Mouse (Mus musculus) midbrain, postnatal 0 days (tissue): ENCODE results near the gene Sf3a2. TPM values are rescaled to one million over a fixed set of nuclear protein-coding genes. Genes with fewer than 3 reads are reported as not detected.

Source experiments
- ATAC-seq: fragments of 200-750 bp; cut with Nextera tagmentation; 2 replicates; pipeline ENCODE4 v1.8.0; 2017; ENCODE audit warnings: moderate number of reproducible peaks, mild to moderate bottlenecking, moderate TSS enrichment, moderate library complexity; ENCODE audit not compliant: low FRiP score
- DNase-seq: peaks from one replicate; pipeline ENCODE4 v3.0.0-alpha.2; 2015; ENCODE audit warnings: low spot score
- H3K27ac ChIP-seq: fragments of 300-500 bp; sonication (generic); 2 replicates; pipeline ENCODE4 v1.5.1; 2014; ENCODE audit warnings: low read depth, mild to moderate bottlenecking, low read length, mixed read lengths
- H3K27me3 ChIP-seq: fragments of 300-500 bp; sonication (generic); 2 replicates; pipeline ENCODE4 v1.6.1; 2014; ENCODE audit warnings: low read length, control low read depth, mixed read lengths; ENCODE audit not compliant: insufficient read depth
- H3K36me3 ChIP-seq: fragments of 300-500 bp; sonication (generic); 2 replicates; pipeline ENCODE4 v1.6.1; 2014; ENCODE audit warnings: low read length, control low read depth, mixed read lengths; ENCODE audit not compliant: insufficient read depth
- H3K4me1 ChIP-seq: fragments of 300-500 bp; sonication (generic); 2 replicates; pipeline ENCODE4 v1.6.1; 2014; ENCODE audit warnings: mild to moderate bottlenecking, control low read depth, antibody characterized with exemption, low read length, mixed read lengths; ENCODE audit not compliant: insufficient read depth
- H3K4me2 ChIP-seq: fragments of 300-500 bp; sonication (generic); 2 replicates; pipeline ENCODE4 v1.6.1; 2014; ENCODE audit warnings: low read depth, mild to moderate bottlenecking, low read length, mixed read lengths; ENCODE audit not compliant: poor library complexity, severe bottlenecking
- H3K4me3 ChIP-seq: fragments of 300-500 bp; sonication (generic); 2 replicates; pipeline ENCODE4 v1.5.1; 2014; ENCODE audit warnings: low read depth, mild to moderate bottlenecking, low read length, moderate library complexity
- H3K9ac ChIP-seq: fragments of 300-500 bp; sonication (generic); replicated peaks from 2 replicates; pipeline ENCODE4 v1.6.1; 2014; ENCODE audit warnings: mild to moderate bottlenecking, low read length, moderate library complexity, mixed read lengths; ENCODE audit not compliant: poor library complexity, severe bottlenecking
- H3K9me3 ChIP-seq: fragments of 300-500 bp; sonication (generic); 2 replicates; pipeline ENCODE4 v1.6.1; 2016; ENCODE audit warnings: low read length, control low read depth
- CTCF ChIP-seq: IDR thresholded peaks from 2 replicates; pipeline ENCODE4 v1.5.1; 2016; ENCODE audit warnings: antibody characterized with exemption, mild to moderate bottlenecking
- WGBS: fragments of 180-500 bp; shearing (Covaris S2); extraction: QIAGEN DNeasy Blood & Tissue Kit; methylation state at CpG from one replicate; pipeline ENCODE4 v1.1.7; 2014; 5-methylcytosine and 5-hydroxymethylcytosine counted together
- polyA plus RNA-seq: library from polyadenylated mRNA; unstranded; fragments of >200 nt; fragmentation: Nextera tagmentation; extraction: Ambion mirVana; gene quantifications from 2 replicates; pipeline ENCODE4 v1.2.1, GENCODE M21; 2015
- total RNA-seq: library from RNA; depleted of rRNA; stranded (reverse); fragments of >200 nt; gene quantifications from 2 replicates; pipeline ENCODE4 v1.2.3, GENCODE M21; 2014

The Sf3a2 gene
- total and polyA plus RNA-seq, 2 experiments from 2014 or later = 18.3 to 64.3 TPM

DNA sequence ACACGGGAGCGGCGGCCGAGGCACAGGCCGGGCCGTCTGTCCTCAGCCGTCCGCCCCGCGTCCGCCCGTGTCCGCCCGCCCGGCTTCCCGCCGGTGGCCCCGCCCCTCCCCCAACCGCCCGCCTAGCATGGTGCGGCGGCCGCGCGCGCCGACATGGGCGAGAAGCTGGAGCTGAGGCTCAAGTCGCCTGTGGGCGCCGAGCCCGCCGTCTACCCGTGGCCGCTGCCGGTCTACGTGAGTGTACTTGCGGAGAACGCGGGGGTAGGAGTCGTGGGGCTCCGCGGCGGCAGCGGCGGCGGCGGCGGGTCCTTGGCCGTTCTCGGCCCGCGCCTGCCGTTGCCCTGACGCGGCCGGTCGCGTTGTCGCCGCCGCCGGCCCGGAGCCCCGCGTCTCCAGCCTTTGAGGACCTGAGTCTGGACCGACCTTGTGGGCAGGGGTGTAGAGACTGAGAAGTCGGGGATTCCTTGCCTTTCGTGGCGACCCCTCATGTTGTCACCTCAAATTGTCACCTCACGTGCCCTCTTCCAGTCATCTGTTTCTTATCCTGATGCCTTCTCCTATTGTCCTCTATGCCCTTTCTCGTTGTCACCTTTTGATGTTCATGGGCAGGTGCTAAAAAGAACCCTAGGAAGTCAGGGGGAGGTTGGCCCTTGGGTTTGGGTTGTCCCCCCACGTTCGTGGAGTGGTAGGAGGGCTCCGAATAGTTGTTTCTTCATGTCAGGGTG is 42.5 kb upstream of the Sf3a2 start:
- no peak for TF ChIP-seq CTCF
- DNase-seq (peak; percentile 26), ATAC-seq (no peak)
- H3K27me3 ChIP-seq = no peaks in the 10 kb centered on the region
- WGBS = under 1% methylated on average over 62 of the region's 75 CpGs
- peak overlapping the region; percentile 86 for H3K27ac ChIP-seq
- H3K4me1 ChIP-seq = peaks cover 22% of the 10 kb centered on the region
- peak overlapping the region; percentile 92 for H3K9ac ChIP-seq
- peak overlapping the region; percentile 97 for H3K4me3 ChIP-seq
- no peaks in the 10 kb centered on the region for H3K36me3 ChIP-seq
- H3K9me3 ChIP-seq = no peaks in the 10 kb centered on the region
- peak overlapping the region; percentile 94 for H3K4me2 ChIP-seq

DNA sequence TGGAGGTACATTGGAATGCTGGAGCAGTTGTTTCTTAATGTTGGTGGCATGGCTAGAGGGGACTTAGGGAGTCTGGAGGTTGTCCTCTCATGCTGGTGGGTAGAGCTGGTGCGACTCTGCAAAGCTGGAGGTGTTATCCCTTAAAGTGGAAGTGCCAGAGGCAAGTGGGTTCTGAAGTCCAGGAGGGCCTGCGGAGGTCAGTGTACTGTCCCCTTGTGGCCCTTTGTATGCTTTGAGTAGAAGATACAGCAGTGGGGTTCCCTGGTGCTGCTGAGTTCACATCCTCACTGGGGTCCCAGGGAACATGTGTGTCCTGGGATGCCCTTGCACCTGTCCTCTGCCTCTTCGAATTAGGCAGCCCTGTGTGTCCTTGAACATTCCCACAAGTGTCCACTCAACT is 41.9 kb upstream of the Sf3a2 start:
- Histone ChIP-seq H3K4me3 (peak overlapping the region; percentile 97), H3K9me3 (no peaks in the 10 kb centered on the region), H3K36me3 (no peaks in the 10 kb centered on the region), H3K9ac (peak overlapping the region; percentile 92), H3K27me3 (no peaks in the 10 kb centered on the region), H3K4me2 (peak overlapping the region; percentile 94), H3K4me1 (peaks cover 22% of the 10 kb centered on the region), H3K27ac (0 out of 2 replicates have a peak overlapping the region, but pooled peaks have one; percentile 86)
- DNase-seq = no peak
- ATAC-seq = no peak
- WGBS = 25% methylated on average over 3 of the region's 3 CpGs
- TF ChIP-seq CTCF = no peak

DNA sequence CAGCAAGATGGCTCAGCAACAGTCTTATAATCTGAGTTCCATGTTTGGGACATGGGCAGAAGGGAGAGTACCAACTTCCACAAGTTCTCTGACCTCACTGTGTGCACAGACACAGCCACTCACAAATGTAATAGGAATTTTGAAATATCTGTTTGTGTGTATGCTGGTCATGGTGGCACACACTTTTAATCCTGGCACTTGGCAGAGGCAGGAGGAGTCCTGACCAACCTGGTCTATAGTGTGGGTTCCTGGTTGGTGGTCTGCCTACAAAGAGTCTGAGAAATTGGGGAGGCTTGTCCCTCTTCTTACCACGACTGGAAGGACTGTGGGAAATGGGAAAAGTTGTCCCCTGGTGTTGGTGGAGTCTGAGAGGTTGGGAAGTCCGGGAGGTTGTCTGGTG is 41.5 kb upstream of the Sf3a2 start:
- peak overlapping the region; percentile 92; the same call in 1 of the 2 replicates for H3K9ac ChIP-seq
- H3K4me2 ChIP-seq = peak overlapping the region; percentile 94
- DNase-seq = no peak
- TF ChIP-seq CTCF = no peak
- H3K27ac ChIP-seq = no peak overlapping the region
- no peaks in the 10 kb centered on the region for H3K27me3 ChIP-seq
- H3K4me3 ChIP-seq = peak overlapping the region; percentile 97
- no peak for ATAC-seq
- peaks cover 22% of the 10 kb centered on the region for H3K4me1 ChIP-seq
- no peaks in the 10 kb centered on the region for H3K36me3 ChIP-seq
- WGBS = 70% methylated on average over 2 of the region's 2 CpGs
- no peaks in the 10 kb centered on the region for H3K9me3 ChIP-seq

DNA sequence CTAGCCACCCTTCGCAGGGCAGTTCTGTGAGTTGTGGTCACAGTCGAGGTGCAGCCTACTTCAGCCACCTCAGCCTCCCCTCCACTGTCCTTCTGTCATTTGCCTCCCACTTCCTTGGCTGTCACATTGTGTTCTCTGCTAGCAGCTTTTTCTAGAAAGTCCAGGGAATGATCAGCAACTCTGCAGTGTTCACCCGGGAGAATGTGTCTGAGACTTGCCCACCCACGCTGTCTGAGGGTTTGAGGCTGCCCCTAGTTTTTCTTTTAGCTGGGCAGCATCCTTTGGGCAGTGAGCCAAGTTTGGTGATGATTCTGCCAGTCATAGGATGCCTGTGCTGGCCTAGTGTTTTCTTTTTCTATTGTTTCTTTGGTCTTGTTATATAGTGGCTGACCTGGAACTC is 41.0 kb upstream of the Sf3a2 start:
- H3K4me1 ChIP-seq = peaks cover 22% of the 10 kb centered on the region
- H3K9ac ChIP-seq = no peak overlapping the region; the same call in 1 of the 2 replicates
- H3K4me3 ChIP-seq = peak overlapping the region; percentile 8; the same call in 1 of the 2 replicates
- H3K9me3 ChIP-seq = no peaks in the 10 kb centered on the region
- peak overlapping the region; percentile 94 for H3K4me2 ChIP-seq
- no peaks in the 10 kb centered on the region for H3K27me3 ChIP-seq
- ATAC-seq (no peak), DNase-seq (no peak)
- no peak overlapping the region for H3K27ac ChIP-seq
- TF ChIP-seq CTCF = no peak
- no peaks in the 10 kb centered on the region for H3K36me3 ChIP-seq
- WGBS = 58% methylated on average over 4 of the region's 4 CpGs

DNA sequence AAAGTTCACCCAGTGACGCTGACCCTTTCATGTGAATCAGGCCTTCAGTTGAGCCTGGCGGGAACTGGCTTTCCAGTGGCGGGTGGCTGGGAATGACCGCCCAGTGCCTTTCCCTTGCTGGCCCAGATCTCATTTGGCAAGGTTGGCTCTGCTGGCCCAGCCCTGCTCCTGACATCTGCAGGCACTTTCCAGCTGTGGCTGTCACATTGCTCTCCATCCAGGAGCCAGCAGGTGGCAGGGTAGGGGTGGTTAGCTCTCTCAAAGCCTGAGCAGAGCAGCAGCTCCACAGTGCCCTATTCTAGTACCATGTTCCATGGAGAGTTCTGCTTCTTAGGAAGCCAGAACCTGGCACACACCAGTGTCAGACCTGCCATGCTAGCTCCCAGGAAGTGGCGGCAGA is 40.3 kb upstream of the Sf3a2 start:
- peak; percentile 76 for TF ChIP-seq CTCF
- 33% methylated on average over 5 of the region's 5 CpGs for WGBS
- peak overlapping the region; percentile 26; the same call in 1 of the 2 replicates for H3K27ac ChIP-seq
- peaks cover 22% of the 10 kb centered on the region for H3K4me1 ChIP-seq
- no peaks in the 10 kb centered on the region for H3K9me3 ChIP-seq
- no peaks in the 10 kb centered on the region for H3K27me3 ChIP-seq
- no peak overlapping the region for H3K4me3 ChIP-seq
- no peak overlapping the region for H3K9ac ChIP-seq
- ATAC-seq (peak; percentile 26; the same call in 1 of the 2 replicates), DNase-seq (peak; percentile 69)
- no peak overlapping the region; the same call in 1 of the 2 replicates for H3K4me2 ChIP-seq
- H3K36me3 ChIP-seq = no peaks in the 10 kb centered on the region

DNA sequence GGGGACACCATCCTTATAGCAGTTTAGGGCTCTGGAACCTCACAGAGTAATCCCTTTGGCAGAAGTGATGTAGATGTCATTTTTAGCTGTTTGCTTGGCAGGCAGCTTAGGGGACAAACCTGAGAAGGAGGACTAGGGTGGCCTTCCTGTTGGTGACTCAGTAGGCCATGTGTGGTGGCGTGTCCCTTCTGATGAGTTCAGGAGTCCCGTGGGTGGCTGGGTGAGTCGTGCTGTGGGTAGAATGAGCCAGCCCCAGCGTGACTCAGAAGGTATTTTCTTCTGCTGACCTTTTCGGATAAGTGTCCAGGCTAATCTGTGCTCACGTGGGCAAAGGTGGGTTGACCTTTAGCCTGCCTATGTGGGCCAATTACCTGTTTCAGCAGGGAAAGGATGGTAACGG is 39.3 kb upstream of the Sf3a2 start:
- no peak overlapping the region for H3K9ac ChIP-seq
- DNase-seq (no peak), ATAC-seq (no peak)
- TF ChIP-seq CTCF = no peak
- peaks cover 22% of the 10 kb centered on the region for H3K4me1 ChIP-seq
- 82% methylated on average over 7 of the region's 7 CpGs for WGBS
- no peak overlapping the region for H3K27ac ChIP-seq
- H3K27me3 ChIP-seq = no peaks in the 10 kb centered on the region
- no peak overlapping the region for H3K4me3 ChIP-seq
- H3K4me2 ChIP-seq = no peak overlapping the region
- no peaks in the 10 kb centered on the region for H3K36me3 ChIP-seq
- no peaks in the 10 kb centered on the region for H3K9me3 ChIP-seq
